Mouse (Mus musculus) neural tube, embryonic 12.5 days (tissue): ENCODE measurements around the gene Plcd1. TPM values are rescaled to one million over a fixed set of nuclear protein-coding genes. Genes with fewer than 3 reads are reported as not detected.

ENCODE experiments used
- ATAC-seq: fragments of 200-750 bp; cut with Nextera tagmentation; 2 replicates; pipeline ENCODE4 v1.8.0; 2017; ENCODE audit warnings: low read depth, mild to moderate bottlenecking, moderate TSS enrichment, moderate library complexity; ENCODE audit not compliant: low FRiP score
- H3K27ac ChIP-seq: fragments of 300-500 bp; sonication (generic); 2 replicates; pipeline ENCODE4 v1.5.1; 2016
- H3K27me3 ChIP-seq: fragments of 300-500 bp; sonication (generic); replicated peaks from 2 replicates; pipeline ENCODE4 v1.6.1; 2016; ENCODE audit warnings: mild to moderate bottlenecking
- H3K36me3 ChIP-seq: fragments of 300-500 bp; sonication (generic); 2 replicates; pipeline ENCODE4 v1.6.1; 2016; ENCODE audit warnings: mild to moderate bottlenecking
- H3K4me1 ChIP-seq: fragments of 300-500 bp; sonication (generic); 2 replicates; pipeline ENCODE4 v1.6.1; 2016
- H3K4me2 ChIP-seq: fragments of 300-500 bp; sonication (generic); replicated peaks from 2 replicates; pipeline ENCODE4 v1.6.1; 2016; ENCODE audit warnings: mild to moderate bottlenecking
- H3K4me3 ChIP-seq: fragments of 300-500 bp; sonication (generic); 2 replicates; pipeline ENCODE4 v1.5.1; 2016
- H3K9ac ChIP-seq: fragments of 300-500 bp; sonication (generic); 2 replicates; pipeline ENCODE4 v1.6.1; 2016; ENCODE audit warnings: mild to moderate bottlenecking
- H3K9me3 ChIP-seq: fragments of 300-500 bp; sonication (generic); 2 replicates; pipeline ENCODE4 v1.6.1; 2016; ENCODE audit warnings: mild to moderate bottlenecking
- WGBS: fragments of 180-500 bp; shearing (Covaris S2); methylation state at CpG from one replicate; pipeline ENCODE4 v1.1.7; 2016; 5-methylcytosine and 5-hydroxymethylcytosine counted together
- polyA plus RNA-seq: library from polyadenylated mRNA; unstranded; fragments of >200 nt; fragmentation: Nextera tagmentation; extraction: Ambion mirVana; gene quantifications from 2 replicates; pipeline ENCODE4 v1.2.1, GENCODE M21; 2016

Plcd1 gene
- polyA plus RNA-seq, 1 experiment from 2014 or later: 31.9 TPM

GRCm38 (mm10) chr9:119038574-119038973 lies 54.7 kb downstream of the Plcd1 start:
- 88% methylated on average over 3 of the region's 3 CpGs for WGBS

GRCm38 (mm10) chr9:119037076-119037730 lies 56.1 kb downstream of the Plcd1 start:
- peaks cover 27% of the 10 kb centered on the region for H3K4me1 ChIP-seq
- H3K27ac ChIP-seq: no peak overlapping the region

More at GRCm38 (mm10) chr9:119038574-119038973, 54.7 kb downstream of the Plcd1 start:
- H3K4me1 ChIP-seq: peaks cover 13% of the 10 kb centered on the region
- no peak overlapping the region for H3K27ac ChIP-seq
- no peaks in the 10 kb centered on the region for H3K27me3 ChIP-seq
- H3K9me3 ChIP-seq: no peaks in the 10 kb centered on the region
- no peak overlapping the region for H3K9ac ChIP-seq
- no peak overlapping the region for H3K4me3 ChIP-seq
- H3K36me3 ChIP-seq: peaks cover 16% of the 10 kb centered on the region; the same call in 1 of the 2 replicates
- H3K4me2 ChIP-seq: no peak overlapping the region
- no peak for ATAC-seq

DNA sequence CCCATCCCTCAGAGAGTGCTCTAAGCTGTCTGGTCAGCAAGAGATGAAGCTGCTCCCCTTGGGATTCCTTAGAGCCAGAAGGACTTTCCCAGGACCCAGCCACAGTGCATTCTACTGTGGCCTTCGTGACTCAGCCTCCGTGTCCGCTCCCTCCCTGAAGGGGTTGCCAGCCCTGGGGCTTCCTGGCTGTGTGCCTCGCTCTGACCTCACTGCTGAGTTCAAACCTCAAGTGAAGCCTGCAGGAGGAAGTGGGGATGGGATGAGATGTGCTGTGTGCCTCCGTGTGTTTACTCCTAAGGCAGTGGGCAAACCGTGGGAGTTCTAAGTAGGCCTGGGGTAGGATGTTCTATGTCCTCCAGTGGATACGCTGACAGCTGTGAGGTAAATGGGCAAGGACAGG lies 57.5 kb downstream of the Plcd1 start:
- no peak overlapping the region for H3K27ac ChIP-seq
- peaks cover 10% of the 10 kb centered on the region; the same call in 1 of the 2 replicates for H3K36me3 ChIP-seq
- no peak overlapping the region for H3K9ac ChIP-seq
- no peak for ATAC-seq
- H3K4me1 ChIP-seq: peaks cover 34% of the 10 kb centered on the region
- no peaks in the 10 kb centered on the region for H3K27me3 ChIP-seq
- no peak overlapping the region for H3K4me3 ChIP-seq
- H3K9me3 ChIP-seq: no peaks in the 10 kb centered on the region
- 84% methylated on average over 7 of the region's 7 CpGs for WGBS
- no peak overlapping the region for H3K4me2 ChIP-seq

More at GRCm38 (mm10) chr9:119037076-119037730, 56.1 kb downstream of the Plcd1 start:
- Histone ChIP-seq H3K9me3 (no peaks in the 10 kb centered on the region), H3K36me3 (peaks cover 16% of the 10 kb centered on the region; the same call in 1 of the 2 replicates), H3K4me3 (no peak overlapping the region), H3K4me2 (no peak overlapping the region), H3K27me3 (no peaks in the 10 kb centered on the region), H3K9ac (no peak overlapping the region)
- WGBS: 73% methylated on average over 15 of the region's 15 CpGs
- no peak for ATAC-seq

DNA sequence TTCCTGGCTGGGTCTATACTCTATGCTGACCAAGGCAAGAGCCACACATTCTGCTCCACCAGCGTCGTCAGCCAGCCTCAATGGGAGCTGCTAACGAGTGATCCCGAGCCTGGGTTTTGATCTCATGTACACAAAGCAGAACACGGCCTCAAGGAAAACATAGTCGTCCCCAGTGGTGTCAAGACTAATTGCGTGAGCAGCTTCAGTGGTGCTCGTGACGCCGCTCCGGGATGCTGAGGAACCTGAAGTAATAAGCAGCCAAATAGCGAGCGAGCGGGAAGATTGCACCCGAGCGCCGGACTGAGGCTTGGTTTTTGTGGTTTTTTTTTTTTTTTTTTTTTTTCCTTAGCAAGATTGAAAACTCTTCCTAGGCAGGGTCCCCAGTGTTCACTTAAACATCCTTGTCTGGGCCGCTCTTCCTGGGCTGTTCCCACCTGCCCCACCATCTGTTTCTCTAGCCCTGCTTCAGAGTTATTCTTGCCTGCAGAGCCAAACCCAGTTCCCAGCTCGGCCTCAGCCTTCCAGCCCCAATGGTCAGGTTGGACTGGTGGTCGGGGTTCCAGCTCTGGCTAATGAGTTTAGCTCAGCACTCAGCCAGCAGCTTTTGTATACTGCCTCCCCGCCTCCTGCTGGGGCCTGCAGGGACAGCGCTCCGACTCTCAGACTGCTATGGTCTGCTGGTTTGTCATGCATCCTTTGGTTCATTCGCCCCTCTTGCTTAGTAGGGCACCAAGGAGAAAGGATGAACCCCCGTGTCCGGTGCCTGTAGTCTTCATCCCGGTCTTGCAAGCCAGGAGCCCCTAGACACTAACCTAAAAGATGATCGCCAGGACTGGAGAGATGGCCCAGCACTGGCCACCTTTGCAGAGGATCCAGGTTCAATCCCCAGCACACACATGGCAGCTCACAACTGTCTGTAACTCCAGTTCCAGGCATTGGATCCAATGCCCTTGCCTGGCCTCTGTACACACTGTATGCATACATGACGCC lies 58.3 kb downstream of the Plcd1 start:
- no peak for ATAC-seq
- Histone ChIP-seq H3K4me1 (peaks cover 34% of the 10 kb centered on the region), H3K27ac (no peak overlapping the region), H3K9ac (no peak overlapping the region), H3K4me3 (no peak overlapping the region), H3K4me2 (no peak overlapping the region), H3K9me3 (no peaks in the 10 kb centered on the region), H3K36me3 (peaks cover 7% of the 10 kb centered on the region; the same call in 1 of the 2 replicates), H3K27me3 (no peaks in the 10 kb centered on the region)
- 73% methylated on average over 29 of the region's 29 CpGs for WGBS

DNA sequence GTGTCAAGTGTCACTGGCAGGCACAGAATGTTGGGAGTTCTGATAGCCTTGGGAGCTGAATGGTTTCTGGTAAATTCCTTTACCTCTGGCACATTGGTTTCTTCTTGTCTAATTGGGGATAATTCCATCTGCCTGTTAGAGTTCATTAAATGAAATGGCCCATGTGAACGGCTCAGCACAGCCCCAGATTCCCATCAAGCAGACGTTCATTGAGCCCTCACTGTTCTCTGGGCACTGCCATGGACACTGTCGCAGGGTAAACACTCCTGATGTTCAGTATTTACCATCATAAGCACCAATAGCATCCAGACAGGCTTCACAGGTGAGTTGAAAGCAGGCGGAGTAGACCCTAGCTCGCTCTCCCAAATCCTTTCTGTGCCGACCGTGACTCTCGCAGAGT lies 59.2 kb downstream of the Plcd1 start:
- Histone ChIP-seq H3K27ac (no peak overlapping the region), H3K9me3 (no peaks in the 10 kb centered on the region), H3K4me3 (no peak overlapping the region), H3K9ac (no peak overlapping the region), H3K4me1 (peaks cover 34% of the 10 kb centered on the region), H3K4me2 (no peak overlapping the region), H3K27me3 (no peaks in the 10 kb centered on the region), H3K36me3 (peaks cover 7% of the 10 kb centered on the region; the same call in 1 of the 2 replicates)
- WGBS: 74% methylated on average over 8 of the region's 8 CpGs
- ATAC-seq: no peak

GRCm38 (mm10) chr9:119033111-119033921 lies 60.0 kb downstream of the Plcd1 start:
- 67% methylated on average over 19 of the region's 19 CpGs for WGBS
- no peaks in the 10 kb centered on the region for H3K27me3 ChIP-seq
- H3K4me3 ChIP-seq: no peak overlapping the region
- no peak overlapping the region for H3K27ac ChIP-seq
- peaks cover 34% of the 10 kb centered on the region for H3K4me1 ChIP-seq
- H3K36me3 ChIP-seq: peaks cover 5% of the 10 kb centered on the region; the same call in 1 of the 2 replicates
- peak; percentile 73 for ATAC-seq
- H3K4me2 ChIP-seq: peak overlapping the region; percentile 19; the same call in 1 of the 2 replicates
- no peaks in the 10 kb centered on the region for H3K9me3 ChIP-seq
- H3K9ac ChIP-seq: no peak overlapping the region

- Histone ChIP-seq H3K27ac (no peak overlapping the region), H3K36me3 (no peaks in the 10 kb centered on the region), H3K9me3 (no peaks in the 10 kb centered on the region), H3K4me1 (peaks cover 34% of the 10 kb centered on the region), H3K4me3 (no peak overlapping the region), H3K9ac (no peak overlapping the region), H3K27me3 (no peaks in the 10 kb centered on the region), H3K4me2 (no peak overlapping the region)
- ATAC-seq: no peak
- WGBS: 47% methylated on average over 9 of the region's 9 CpGs
These were observed 60.8 kb downstream of the Plcd1 start for GRCm38 (mm10) chr9:119032538-119032937.

- no peaks in the 10 kb centered on the region for H3K9me3 ChIP-seq
- H3K4me1 ChIP-seq: peaks cover 32% of the 10 kb centered on the region
- no peak for ATAC-seq
- no peaks in the 10 kb centered on the region for H3K36me3 ChIP-seq
- no peaks in the 10 kb centered on the region for H3K27me3 ChIP-seq
- H3K4me3 ChIP-seq: no peak overlapping the region
- no peak overlapping the region for H3K27ac ChIP-seq
- 80% methylated on average over 14 of the region's 14 CpGs for WGBS
- no peak overlapping the region for H3K4me2 ChIP-seq
- H3K9ac ChIP-seq: no peak overlapping the region
These were observed 61.5 kb downstream of the Plcd1 start for GRCm38 (mm10) chr9:119031772-119032171.

DNA sequence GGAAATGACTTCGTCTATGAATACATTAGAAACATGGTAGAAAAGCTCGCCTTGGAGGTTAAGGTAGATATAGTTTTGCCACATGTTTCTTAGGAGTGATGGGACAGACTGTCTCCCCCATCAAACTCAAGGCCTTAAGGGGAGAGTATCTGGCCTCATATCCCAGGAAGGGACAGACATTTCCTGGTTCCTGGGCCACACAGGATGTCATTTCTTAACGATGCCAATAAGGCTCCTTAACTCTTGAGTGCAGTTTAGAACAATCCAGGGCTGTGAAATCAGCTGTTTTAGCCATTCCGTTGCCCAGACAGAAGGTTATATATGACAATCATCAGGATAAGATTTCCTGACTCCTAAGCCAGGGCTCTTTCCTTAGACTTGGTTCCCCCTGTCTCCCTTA lies 62.3 kb downstream of the Plcd1 start:
- Histone ChIP-seq H3K36me3 (no peaks in the 10 kb centered on the region), H3K4me3 (no peak overlapping the region), H3K9me3 (no peaks in the 10 kb centered on the region), H3K27ac (no peak overlapping the region), H3K4me2 (no peak overlapping the region), H3K4me1 (peaks cover 30% of the 10 kb centered on the region), H3K27me3 (no peaks in the 10 kb centered on the region), H3K9ac (no peak overlapping the region)
- no peak for ATAC-seq
- WGBS: 87% methylated on average over 4 of the region's 4 CpGs

DNA sequence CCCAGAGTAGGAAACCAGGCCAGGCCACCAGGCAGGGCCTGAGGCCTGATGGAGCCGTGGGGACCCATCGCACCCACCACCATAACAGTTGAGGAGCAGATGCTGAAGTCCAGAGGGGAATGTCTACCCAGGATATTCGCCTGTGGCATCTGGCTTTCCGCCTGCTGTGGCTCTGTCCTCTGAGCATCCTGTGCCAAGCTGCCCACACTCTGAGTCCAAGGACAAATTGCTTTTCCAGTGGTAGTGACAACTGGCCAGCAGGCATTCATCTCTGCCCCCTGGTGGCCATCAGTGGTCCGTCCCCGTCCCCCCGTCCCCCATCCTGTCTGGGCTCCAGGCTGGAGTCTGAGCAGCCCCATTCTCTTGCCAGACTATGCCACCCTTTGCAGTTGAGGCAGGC lies 63.7 kb downstream of the Plcd1 start:
- Histone ChIP-seq H3K27ac (no peak overlapping the region), H3K4me3 (no peak overlapping the region), H3K9ac (no peak overlapping the region), H3K4me2 (no peak overlapping the region), H3K36me3 (no peaks in the 10 kb centered on the region), H3K9me3 (no peaks in the 10 kb centered on the region), H3K27me3 (no peaks in the 10 kb centered on the region), H3K4me1 (peaks cover 26% of the 10 kb centered on the region)
- ATAC-seq: peak; percentile 46; the same call in 1 of the 2 replicates
- 58% methylated on average over 7 of the region's 7 CpGs for WGBS

DNA sequence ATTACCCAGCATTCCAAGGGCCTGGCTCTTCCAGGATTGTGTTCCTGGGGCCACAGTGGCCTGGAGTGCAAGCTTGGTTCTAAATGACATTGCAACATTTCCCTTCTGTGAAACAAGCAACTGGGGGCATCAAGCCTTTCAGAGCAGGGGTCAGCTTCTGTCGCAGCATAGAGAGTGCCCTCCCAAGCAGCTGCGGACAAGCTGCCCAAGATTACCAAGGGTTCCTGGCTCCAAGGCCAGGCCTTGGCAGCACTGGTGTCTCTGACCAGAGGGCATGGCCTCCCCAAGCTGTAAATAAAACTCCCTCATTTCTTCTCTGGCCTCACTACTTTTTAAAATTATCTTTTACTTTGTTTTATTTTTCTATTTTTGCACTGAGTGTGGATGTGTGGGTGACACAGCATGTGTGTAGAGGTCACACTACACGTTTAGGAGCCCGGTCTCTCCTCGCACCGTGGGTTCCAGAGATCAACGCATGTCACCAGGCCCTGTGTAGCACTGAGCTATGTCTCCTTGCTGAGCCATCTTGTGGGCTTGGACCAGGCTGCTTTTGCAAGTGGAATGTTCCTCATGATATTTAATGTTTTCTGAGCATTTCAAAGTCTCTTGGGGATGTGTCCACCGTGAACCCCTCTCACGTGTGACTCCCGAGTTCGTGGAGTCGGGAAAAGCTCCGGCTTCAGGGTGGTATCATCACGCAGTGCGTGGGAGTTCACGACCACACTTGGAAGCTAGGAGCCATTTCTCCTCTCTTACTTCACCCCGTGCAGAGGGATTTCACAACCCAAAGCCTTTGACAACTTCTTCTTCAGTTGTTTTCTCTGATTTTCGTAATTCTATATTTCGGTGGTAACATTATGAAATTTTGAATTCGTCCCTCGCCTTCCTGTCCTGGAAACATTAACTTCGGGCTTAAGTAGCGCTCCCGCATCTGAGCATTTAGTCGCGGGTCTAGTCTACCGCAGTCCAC lies 64.8 kb downstream of the Plcd1 start:
- ATAC-seq: no peak
- Histone ChIP-seq H3K9ac (no peak overlapping the region), H3K4me3 (no peak overlapping the region), H3K27ac (no peak overlapping the region), H3K9me3 (no peaks in the 10 kb centered on the region), H3K4me1 (peaks cover 20% of the 10 kb centered on the region), H3K4me2 (no peak overlapping the region), H3K36me3 (no peaks in the 10 kb centered on the region), H3K27me3 (no peaks in the 10 kb centered on the region)
- WGBS: 96% methylated on average over 27 of the region's 27 CpGs
